Mouse (Mus musculus): ENCODE measurements around the gene Aak1. TPM values are rescaled to one million over a fixed set of nuclear protein-coding genes. Genes with fewer than 3 reads are reported as not detected.
A peak's percentile ranks its signal among the peaks of the same experiment; 100 is the strongest.

Aak1 gene
- polyA plus RNA-seq, 1 experiment, result 24.0 TPM

DNA sequence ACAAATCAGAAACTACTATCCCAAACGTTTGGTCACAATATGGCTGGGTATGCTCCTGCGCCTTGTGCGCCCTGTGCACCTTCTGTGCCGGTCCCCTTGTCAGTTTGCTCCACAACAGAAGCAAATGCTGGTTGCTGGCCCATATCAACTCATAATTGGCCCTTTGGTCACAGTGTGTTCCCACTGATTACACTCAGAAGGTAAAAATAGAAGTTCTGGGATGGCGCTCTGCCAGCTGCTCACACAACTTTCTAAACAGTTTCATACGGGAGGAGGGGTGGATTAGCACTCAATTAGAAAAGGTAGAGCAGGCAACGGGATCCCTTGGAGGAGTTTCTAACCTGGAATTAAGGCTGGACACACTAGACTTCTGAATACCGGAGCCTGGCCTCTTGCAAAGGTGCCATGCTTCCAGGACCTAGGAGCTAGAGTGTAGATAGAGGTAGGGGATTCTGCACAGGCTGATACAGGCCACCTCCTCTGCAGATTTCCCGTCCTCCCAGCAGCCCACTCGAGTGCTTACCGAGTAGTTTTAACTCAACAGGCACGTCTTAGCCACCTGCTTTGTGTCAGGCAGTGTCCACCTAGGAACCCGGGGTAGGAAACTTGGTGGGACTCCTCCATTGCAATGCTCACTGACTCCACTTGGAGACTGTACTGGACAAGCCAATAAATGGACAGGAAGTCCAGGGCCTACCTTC lies 16.4 kb upstream of the Aak1 start:
- H3K4me3 ChIP-seq (ENCODE audit: insufficient read depth, low read length), result no peak overlapping the region
- H3K27ac ChIP-seq (ENCODE audit: insufficient read depth, low read depth, low read length), result no peak overlapping the region
- no peak for TF ChIP-seq CTCF (IDR thresholded peaks at IDR 0.05; ENCODE audit: low read depth, low read length)
- no peak for TF ChIP-seq POLR2A (IDR thresholded peaks at IDR 0.05; ENCODE audit: borderline replicate concordance, low read depth, low read length)
- peaks cover 12% of the 10 kb centered on the region for H3K4me1 ChIP-seq (ENCODE audit: control insufficient read depth, insufficient read depth, low read length)

DNA sequence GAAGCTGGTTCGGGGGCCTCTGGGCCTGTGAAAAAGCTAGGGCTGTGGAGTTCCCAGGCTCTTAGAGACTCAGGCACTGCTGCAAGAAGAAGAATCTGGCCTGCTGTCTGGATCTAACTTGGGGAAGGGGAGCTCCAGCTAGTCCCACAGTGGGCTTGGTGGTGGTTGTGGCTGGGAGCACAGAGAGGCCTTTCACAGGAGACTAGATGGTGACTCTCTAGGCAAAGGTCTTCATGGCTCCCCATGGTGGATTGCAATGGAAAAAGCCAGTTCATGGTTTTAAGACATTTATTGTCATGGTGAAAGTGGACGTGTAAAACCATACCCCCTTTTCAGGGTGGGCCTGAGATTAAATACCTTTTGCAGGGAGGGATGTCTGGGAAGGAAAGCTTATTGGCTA lies 10.2 kb upstream of the Aak1 start:
- no peak for TF ChIP-seq POLR2A (IDR thresholded peaks at IDR 0.05; ENCODE audit: borderline replicate concordance, low read depth, low read length)
- no peak for TF ChIP-seq CTCF (IDR thresholded peaks at IDR 0.05; ENCODE audit: low read depth, low read length)
- Histone ChIP-seq H3K4me3 (ENCODE audit: insufficient read depth, low read length) (no peak overlapping the region), H3K27ac (ENCODE audit: insufficient read depth, low read depth, low read length) (no peak overlapping the region), H3K4me1 (ENCODE audit: control insufficient read depth, insufficient read depth, low read length) (no peaks in the 10 kb centered on the region)

DNA sequence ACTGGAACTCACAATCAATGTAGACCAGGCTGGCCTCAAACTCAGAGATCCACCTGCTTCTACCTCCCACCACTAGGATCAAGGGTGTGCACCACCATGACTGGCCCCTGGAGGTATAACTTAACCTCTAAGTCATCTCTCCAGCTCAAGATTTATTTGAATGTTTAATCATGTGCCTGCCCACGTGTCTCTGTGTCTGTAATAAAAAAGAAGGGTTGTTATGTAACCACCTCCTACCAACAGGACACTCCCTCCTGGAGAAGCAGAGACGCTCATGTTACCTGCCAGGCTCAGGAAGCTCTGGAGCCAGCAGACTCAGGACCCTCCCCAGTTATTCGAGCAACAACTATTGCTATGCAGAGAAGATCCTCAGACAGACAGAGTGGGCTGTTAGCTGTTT lies 7.4 kb upstream of the Aak1 start:
- H3K4me1 ChIP-seq (ENCODE audit: control insufficient read depth, insufficient read depth, low read length), result no peaks in the 10 kb centered on the region
- no peak overlapping the region for H3K27ac ChIP-seq (ENCODE audit: insufficient read depth, low read depth, low read length)
- no peak for TF ChIP-seq CTCF (IDR thresholded peaks at IDR 0.05; ENCODE audit: low read depth, low read length)
- no peak for TF ChIP-seq POLR2A (IDR thresholded peaks at IDR 0.05; ENCODE audit: borderline replicate concordance, low read depth, low read length)
- no peak overlapping the region for H3K4me3 ChIP-seq (ENCODE audit: insufficient read depth, low read length)

DNA sequence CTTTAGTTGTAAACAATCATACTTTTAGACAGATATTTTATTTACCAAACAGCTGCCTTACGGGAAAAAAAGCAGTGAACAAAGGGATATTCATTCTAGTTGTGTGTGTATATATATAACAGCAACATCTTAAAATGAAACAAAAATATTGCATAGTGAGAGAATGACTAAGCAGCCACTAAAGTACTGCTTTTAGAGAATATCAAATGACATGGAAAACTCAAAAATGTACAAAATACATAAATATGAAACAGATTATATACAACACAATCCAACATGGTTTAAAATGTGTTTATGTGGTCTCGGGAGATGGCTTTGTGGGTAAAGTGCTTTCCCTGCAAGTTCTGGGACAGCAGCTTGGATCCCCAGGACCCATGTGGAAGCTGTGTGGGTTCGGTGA lies 5.7 kb upstream of the Aak1 start:
- Histone ChIP-seq H3K27ac (ENCODE audit: insufficient read depth, low read depth, low read length) (no peak overlapping the region), H3K4me1 (ENCODE audit: control insufficient read depth, insufficient read depth, low read length) (peaks cover 4% of the 10 kb centered on the region; the same call in 1 of the 2 replicates), H3K4me3 (ENCODE audit: insufficient read depth, low read length) (no peak overlapping the region)
- TF ChIP-seq POLR2A (IDR thresholded peaks at IDR 0.05; ENCODE audit: borderline replicate concordance, low read depth, low read length) (no peak), CTCF (IDR thresholded peaks at IDR 0.05; ENCODE audit: low read depth, low read length) (no peak)

DNA sequence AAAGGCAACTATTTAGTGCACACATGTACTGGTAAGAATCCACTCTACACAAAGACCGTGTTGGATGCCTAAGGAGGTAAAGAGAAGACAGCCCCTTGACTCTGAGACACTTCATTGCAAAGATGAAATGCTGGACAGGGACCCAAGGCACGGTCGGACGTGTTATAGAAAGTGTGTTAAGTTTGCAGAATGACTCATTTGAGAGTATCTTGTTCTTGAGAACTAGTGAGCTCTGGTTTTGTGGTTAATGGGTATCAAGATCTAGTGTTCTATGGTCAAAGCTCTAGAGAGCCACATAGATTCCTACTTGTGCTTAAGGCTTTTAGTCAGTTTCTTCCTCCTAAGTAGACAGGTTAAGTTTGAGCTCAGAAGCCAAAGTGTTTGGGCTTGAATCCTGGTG lies 2.9 kb upstream of the Aak1 start:
- Histone ChIP-seq H3K4me3 (ENCODE audit: insufficient read depth, low read length) (no peak overlapping the region), H3K27ac (ENCODE audit: insufficient read depth, low read depth, low read length) (no peak overlapping the region), H3K4me1 (ENCODE audit: control insufficient read depth, insufficient read depth, low read length) (peaks cover 10% of the 10 kb centered on the region)
- no peak for TF ChIP-seq POLR2A (IDR thresholded peaks at IDR 0.05; ENCODE audit: borderline replicate concordance, low read depth, low read length)
- no peak for TF ChIP-seq CTCF (IDR thresholded peaks at IDR 0.05; ENCODE audit: low read depth, low read length)

DNA sequence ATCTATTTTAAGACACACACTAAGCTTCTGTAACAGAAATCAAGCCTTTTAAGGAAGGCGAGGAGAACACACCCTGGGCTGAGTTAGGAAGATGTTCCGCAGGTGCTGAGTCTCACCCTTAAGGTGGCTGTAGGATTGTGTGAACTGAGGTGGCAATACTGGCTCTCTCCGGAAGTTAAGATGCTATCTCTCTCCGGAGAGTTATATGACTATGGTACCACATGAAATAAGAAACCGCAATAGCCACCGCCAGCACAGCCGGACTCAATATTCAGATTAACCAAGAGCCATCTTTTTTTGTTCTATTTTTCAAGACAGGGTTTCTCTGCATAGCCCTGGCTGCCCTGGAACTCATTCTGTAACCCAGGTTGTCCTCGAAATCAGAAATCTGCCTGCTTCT lies 1.5 kb upstream of the Aak1 start:
- H3K27ac ChIP-seq (ENCODE audit: insufficient read depth, low read depth, low read length), result no peak overlapping the region
- TF ChIP-seq CTCF (IDR thresholded peaks at IDR 0.05; ENCODE audit: low read depth, low read length) (no peak), POLR2A (IDR thresholded peaks at IDR 0.05; ENCODE audit: borderline replicate concordance, low read depth, low read length) (no peak)
- H3K4me3 ChIP-seq (ENCODE audit: insufficient read depth, low read length), result 0 out of 2 replicates have a peak overlapping the region, but pooled peaks have one; percentile 89
- H3K4me1 ChIP-seq (ENCODE audit: control insufficient read depth, insufficient read depth, low read length), result peaks cover 19% of the 10 kb centered on the region

DNA sequence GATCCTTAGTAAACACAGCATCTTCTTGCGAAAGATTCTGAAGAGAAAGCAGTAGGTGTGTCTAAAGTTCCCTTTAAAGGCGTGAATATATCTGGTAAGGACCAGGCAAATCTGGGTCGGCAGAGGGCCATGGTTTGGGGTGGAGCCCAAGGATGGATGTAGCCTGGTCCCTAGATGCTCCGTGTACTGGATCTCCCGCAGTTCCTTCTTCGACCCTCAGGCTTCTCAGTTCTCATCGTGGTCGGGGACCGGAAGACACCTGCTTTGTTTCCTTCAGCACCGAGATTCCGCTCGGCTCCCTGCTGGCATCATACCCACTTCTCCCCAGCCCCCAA lies 770 bp upstream of the Aak1 start:
- H3K4me3 ChIP-seq (ENCODE audit: insufficient read depth, low read length), result peak overlapping the region; percentile 89
- no peak overlapping the region; the same call in 1 of the 2 replicates for H3K27ac ChIP-seq (ENCODE audit: insufficient read depth, low read depth, low read length)
- TF ChIP-seq POLR2A (IDR thresholded peaks at IDR 0.05; ENCODE audit: borderline replicate concordance, low read depth, low read length) (no peak), CTCF (IDR thresholded peaks at IDR 0.05; ENCODE audit: low read depth, low read length) (no peak)
- H3K4me1 ChIP-seq (ENCODE audit: control insufficient read depth, insufficient read depth, low read length), result peaks cover 23% of the 10 kb centered on the region

DNA sequence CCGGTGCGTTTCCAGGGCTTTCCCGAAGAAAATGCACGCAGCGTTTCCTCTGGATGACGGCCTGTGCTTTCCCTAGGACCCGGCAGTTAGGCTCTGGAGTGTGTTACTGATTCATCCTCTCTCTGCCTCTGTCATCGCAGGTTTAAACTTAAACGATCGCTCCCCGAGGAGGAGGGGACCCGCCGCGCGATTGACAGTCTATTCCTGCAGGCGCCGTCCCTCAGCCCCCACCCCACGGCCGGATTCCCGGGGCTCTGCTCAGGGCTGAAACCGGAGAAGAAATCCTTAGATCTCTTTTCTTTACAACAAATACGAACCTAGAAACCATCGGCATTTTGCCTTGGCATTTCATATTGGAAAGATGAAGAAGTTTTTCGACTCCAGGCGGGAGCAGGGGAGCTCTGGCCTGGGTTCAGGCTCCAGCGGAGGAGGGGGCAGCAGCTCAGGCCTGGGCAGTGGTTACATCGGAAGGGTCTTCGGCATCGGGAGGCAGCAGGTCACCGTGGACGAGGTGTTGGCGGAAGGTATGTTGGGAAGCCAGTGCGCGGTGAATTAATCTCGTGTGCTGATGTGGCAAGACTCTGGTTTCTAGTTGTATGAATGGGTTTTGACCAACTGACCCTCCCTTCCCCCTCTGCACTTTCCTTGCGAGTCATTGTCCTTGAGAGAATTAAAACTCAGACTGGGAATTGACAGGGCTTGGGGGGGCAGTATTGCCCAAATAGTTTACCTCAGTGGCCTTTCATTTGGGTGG lies 552 bp downstream of the Aak1 start:
- TF ChIP-seq POLR2A (IDR thresholded peaks at IDR 0.05; ENCODE audit: borderline replicate concordance, low read depth, low read length), result no peak
- Histone ChIP-seq H3K4me1 (ENCODE audit: control insufficient read depth, insufficient read depth, low read length) (peaks cover 28% of the 10 kb centered on the region), H3K4me3 (ENCODE audit: insufficient read depth, low read length) (peak overlapping the region; percentile 89), H3K27ac (ENCODE audit: insufficient read depth, low read depth, low read length) (peak overlapping the region; percentile 90)

DNA sequence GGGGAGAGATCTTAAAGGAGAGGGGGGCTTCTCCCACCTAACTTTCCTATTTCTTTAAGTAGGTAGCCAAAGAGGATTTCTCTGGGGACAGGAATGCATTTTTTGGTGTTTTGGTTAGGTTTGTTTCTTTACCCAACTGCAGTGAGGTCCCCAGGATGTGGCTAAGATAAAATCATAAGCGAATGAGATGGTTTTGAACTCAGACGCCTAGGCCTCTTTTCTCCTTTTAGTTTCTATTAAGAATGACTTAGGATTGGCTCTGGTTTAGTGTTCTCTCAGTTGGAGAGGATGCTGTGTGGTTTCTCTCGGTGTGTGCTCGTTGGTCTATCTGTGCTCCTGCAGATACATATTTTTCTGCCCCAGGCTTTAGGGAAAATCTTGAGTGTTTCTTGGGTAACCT lies 1.3 kb downstream of the Aak1 start:
- Histone ChIP-seq H3K4me1 (ENCODE audit: control insufficient read depth, insufficient read depth, low read length) (peaks cover 28% of the 10 kb centered on the region), H3K4me3 (ENCODE audit: insufficient read depth, low read length) (peak overlapping the region; percentile 89), H3K27ac (ENCODE audit: insufficient read depth, low read depth, low read length) (0 out of 2 replicates have a peak overlapping the region, but pooled peaks have one; percentile 90)
- TF ChIP-seq POLR2A (IDR thresholded peaks at IDR 0.05; ENCODE audit: borderline replicate concordance, low read depth, low read length), result no peak
- TF ChIP-seq CTCF (IDR thresholded peaks at IDR 0.05; ENCODE audit: low read depth, low read length), result no peak

DNA sequence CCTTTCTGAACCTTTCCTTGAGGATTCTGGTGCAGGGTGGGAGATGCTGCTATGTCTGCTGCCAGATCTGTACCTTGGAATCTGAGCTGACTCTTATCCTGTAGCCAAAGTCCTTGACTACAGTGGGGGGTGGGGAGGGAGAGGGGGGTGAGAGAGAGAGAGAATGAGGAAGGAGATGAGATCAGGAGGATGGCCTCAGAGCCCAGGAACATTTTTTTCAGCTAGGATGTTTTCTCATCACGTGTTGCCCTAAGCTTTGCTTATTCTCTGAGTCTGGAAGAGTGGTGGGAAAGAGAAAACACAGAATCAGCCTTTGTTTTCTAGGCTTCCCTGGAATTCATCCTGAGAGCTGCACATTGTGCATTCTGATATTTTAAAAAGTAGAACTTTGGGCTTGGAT lies 2.2 kb downstream of the Aak1 start:
- H3K4me3 ChIP-seq (ENCODE audit: insufficient read depth, low read length), result no peak overlapping the region
- H3K4me1 ChIP-seq (ENCODE audit: control insufficient read depth, insufficient read depth, low read length), result peaks cover 28% of the 10 kb centered on the region
- H3K27ac ChIP-seq (ENCODE audit: insufficient read depth, low read depth, low read length), result peak overlapping the region; percentile 30
- no peak for TF ChIP-seq CTCF (IDR thresholded peaks at IDR 0.05; ENCODE audit: low read depth, low read length)
- no peak for TF ChIP-seq POLR2A (IDR thresholded peaks at IDR 0.05; ENCODE audit: borderline replicate concordance, low read depth, low read length)

Data from bone marrow macrophage, adult 2 months (primary cell).